Mouse (Mus musculus): Measurements from ENCODE around the gene March1. TPM values are rescaled to one million over a fixed set of nuclear protein-coding genes. Genes with fewer than 3 reads are reported as not detected.

Gene March1
- total RNA-seq (2021) = 10 to 100 TPM; 41.8 to 41.9 TPM
- long read RNA-seq, full-length matches to known transcripts = 4 of 18 reads
- long read RNA-seq, partial matches to known transcripts = 10 of 18 reads
- long read RNA-seq, other reads (novel, unspliced or antisense) = 4 of 18 reads

- peak; percentile 71 to 88 for DNase-seq (ENCODE audit: low spot score in 2 of 2)
Measured at GRCm38 (mm10) chr8:65617871-65618751, at the start of gene March1. Gene March1, plus strand, starts transcription at chr8:65617900.

GRCm38 (mm10) chr8:65586909-65587308, 30.8 kb upstream of the March1 start:
- no peak for DNase-seq (ENCODE audit: low spot score in 2 of 2)

GRCm38 (mm10) chr8:65603241-65603640, 14.5 kb upstream of the March1 start:
- DNase-seq (ENCODE audit: low spot score in 2 of 2) = no peak

DNA sequence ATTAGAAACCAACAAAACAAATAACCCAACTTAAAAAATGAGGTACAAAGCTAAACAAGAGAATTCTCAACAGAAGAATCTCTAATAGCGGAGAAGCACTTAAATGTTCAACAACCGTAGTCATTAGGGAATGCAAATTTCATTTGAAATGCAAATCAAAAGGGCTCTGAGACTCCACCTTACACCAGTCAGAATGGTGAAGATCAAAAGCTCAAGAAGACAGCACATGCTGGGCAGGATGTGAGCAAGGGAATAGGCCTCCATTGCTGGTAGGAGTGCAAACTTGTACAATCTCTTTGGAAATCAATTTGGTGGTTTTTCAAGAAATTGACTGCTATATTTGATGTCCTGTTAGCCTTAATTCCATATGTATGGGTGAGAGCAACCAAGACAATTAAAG, 8.2 kb upstream of the March1 start:
- no peak for DNase-seq (ENCODE audit: low spot score in 2 of 2)

GRCm38 (mm10) chr8:65618966-65619365, 1.3 kb downstream of the March1 start:
- DNase-seq (ENCODE audit: low spot score in 2 of 2) = peak in 1 of 2 experiments; percentile 28

GRCm38 (mm10) chr8:65644931-65645330, 27.2 kb downstream of the March1 start:
- DNase-seq (ENCODE audit: low spot score in 2 of 2) = no peak

GRCm38 (mm10) chr8:65645502-65645901, 27.8 kb downstream of the March1 start:
- no peak for DNase-seq (ENCODE audit: low spot score in 2 of 2)

DNA sequence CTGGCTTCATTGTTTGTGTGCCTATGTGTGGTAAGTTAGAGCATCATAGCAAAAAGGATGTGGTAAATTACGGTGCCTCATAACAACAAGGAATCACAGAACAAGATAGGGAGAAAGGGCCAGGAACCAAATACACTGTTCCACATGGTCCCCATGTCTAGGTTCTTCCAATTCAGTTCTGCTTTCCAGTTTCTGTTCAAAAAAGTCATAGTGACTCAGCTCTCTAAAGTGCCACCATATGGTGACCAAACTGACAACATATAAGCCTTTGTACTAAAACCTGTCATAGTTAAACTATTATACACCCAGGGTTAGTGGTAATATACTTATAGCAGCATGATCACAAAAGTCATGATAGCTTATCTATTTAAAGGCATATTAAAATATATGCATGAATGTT, 28.2 kb downstream of the March1 start:
- peak in 1 of 2 experiments; percentile 55 for DNase-seq (ENCODE audit: low spot score in 2 of 2)

GRCm38 (mm10) chr8:65655924-65656323, 38.2 kb downstream of the March1 start:
- no peak for DNase-seq (ENCODE audit: low spot score in 2 of 2)

GRCm38 (mm10) chr8:65661885-65662284, 44.2 kb downstream of the March1 start:
- no peak for DNase-seq (ENCODE audit: low spot score in 2 of 2)

- no peak for DNase-seq (ENCODE audit: low spot score in 2 of 2)
Measured at GRCm38 (mm10) chr8:65665786-65666185, 48.1 kb downstream of the March1 start.

DNA sequence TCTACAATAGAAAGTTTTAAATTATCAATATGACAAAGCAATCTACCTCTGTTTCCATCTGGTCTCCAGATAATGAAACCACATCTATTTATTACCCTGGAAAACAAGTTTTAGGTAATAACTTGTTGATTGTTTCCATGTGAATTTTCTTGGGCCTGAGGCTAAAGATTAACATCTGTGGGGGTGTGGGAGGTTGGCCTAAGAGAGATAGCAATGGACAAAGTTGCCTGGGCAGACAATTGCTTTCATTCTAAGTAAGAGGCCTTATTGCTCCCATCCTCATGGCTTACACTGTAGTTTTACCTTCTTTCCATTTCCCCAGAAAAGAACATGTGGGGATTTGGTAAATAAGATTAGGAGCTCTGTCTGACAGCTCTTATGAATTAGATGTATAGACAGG, 125.4 kb downstream of the March1 start:
- no peak for DNase-seq (ENCODE audit: low spot score in 2 of 2)

DNA sequence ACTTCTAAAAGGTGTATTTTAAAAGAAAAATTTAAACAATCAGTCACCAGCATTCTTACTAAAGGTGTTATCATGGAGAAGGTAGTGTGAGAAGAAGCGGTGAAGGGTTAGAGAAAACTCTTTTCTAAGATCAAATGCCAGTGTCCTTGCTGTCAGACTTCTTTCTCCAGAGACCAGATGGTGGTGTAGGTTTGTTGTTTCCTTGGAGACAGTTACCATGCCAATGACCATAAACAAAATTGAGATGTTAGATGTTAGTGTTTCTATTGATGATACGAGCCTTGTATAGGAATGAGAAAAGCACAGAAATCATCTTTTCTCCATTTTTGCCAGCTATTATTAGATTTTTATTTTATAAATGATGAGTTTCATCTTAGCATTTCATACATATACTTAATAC, 158.1 kb downstream of the March1 start:
- DNase-seq (ENCODE audit: low spot score in 2 of 2) = peak; percentile 16 to 56

- DNase-seq (ENCODE audit: low spot score in 2 of 2) = no peak
Measured at GRCm38 (mm10) chr8:65781156-65781555, 163.5 kb downstream of the March1 start.

DNA sequence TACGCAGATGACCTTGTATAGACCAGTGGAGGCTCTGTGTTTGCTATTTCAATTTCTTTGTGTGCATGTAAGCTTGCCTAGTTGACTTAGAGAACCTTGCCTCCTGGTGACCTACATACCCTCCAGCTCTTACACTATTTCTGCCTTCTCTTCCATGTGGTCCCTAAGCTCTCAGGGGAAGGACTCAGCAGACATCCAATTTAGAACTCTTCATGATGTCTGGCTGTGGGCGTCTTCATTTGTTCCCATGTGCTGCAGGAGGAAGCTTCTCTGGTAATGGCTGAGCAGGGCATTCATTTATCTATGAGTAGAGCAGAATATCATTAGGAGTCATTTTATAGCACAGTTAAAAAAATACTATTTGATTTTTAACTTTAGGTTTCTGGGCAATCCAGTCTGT, 195.3 kb downstream of the March1 start:
- DNase-seq (ENCODE audit: low spot score in 2 of 2) = no peak

- peak; percentile 9 to 71 for DNase-seq (ENCODE audit: low spot score in 2 of 2)
Measured at GRCm38 (mm10) chr8:65922294-65923019, 304.8 kb downstream of the March1 start.

- no peak for DNase-seq (ENCODE audit: low spot score in 2 of 2)
Measured at GRCm38 (mm10) chr8:65956948-65957347, 339.2 kb downstream of the March1 start.

DNA sequence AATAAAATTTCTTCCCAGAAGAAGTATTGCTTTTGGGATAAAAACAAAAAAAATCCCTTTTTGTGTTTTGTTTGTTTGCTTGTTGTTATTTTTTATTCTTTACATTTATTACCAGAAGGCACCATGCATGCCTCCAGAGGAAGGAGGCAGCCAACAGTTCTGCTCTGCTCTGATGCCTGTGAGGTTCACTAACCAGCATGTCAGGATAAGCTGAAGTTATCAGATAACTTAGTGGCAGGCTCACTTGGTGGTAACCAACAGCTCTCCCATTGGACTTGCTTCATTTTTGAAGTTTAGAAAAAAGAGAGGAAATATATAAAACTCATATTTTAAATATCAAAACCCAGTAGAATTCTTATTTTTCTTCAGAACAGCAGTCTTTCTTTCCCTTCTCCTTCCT, 339.8 kb downstream of the March1 start:
- DNase-seq (ENCODE audit: low spot score in 2 of 2) = no peak

GRCm38 (mm10) chr8:65966502-65967222, 349.0 kb downstream of the March1 start:
- DNase-seq (ENCODE audit: low spot score in 2 of 2) = no peak

DNA sequence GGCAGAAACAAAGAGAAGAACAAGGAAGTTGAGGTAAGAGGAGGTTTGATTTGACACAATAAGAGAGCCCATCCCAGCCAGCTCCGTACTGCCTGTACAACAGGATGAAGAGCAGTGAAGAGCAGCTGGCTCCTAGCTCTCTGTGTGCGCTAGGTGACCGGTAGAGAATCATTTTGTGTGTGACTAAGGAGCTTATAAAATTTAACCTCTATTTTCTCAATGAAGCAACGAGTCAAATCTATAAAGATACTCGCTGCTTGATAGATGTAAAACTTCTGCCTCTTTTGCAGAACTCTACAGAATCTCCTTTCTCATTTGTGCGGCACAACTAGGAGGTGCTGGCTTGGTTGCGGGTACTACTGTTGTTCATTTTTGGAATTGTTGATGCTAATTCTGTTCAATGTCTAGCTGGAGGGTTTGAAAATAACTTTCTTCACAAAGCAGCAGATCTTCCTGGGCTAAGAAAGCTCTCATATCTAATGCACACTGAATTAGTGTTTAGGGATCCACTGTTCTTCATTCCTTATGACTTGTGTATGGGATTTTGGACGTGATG, 349.6 kb downstream of the March1 start:
- DNase-seq (ENCODE audit: low spot score in 2 of 2) = no peak

DNA sequence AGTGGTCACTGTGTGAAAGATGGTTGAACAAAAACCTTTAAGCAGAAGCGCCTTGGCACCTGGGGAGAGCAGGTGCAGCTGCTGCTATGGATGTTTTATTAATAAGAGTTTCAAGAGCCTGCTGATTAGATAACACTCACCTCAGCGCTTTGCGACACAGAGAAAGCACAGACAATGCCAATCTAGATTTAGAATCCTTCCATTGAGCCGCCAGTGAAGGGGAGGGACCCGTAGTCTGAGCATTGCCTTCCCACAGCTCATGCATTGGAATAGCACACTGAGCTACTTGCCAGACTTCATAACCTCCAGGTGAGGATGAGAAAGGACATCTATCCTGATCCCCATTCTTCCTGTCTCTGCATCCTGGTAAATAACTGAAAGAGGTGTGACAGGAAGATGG, 359.2 kb downstream of the March1 start:
- no peak for DNase-seq (ENCODE audit: low spot score in 2 of 2)
